Mouse (Mus musculus): ENCODE measurements around the gene Tnfsf10.

Tnfsf10 gene

GRCm38 (mm10) chr3:27371276-27371621 is 54.4 kb downstream of the Tnfsf10 start, which contains the start of gene Ghsr:
Ghsr (plus strand) TSS chr3:27371351.
- DNase-seq (ENCODE audit: low read depth, low spot score), result no peak

GRCm38 (mm10) chr3:27371725-27372650 is 55.2 kb downstream of the Tnfsf10 start:
- DNase-seq (ENCODE audit: low read depth, low spot score), result no peak

- no peak for DNase-seq (ENCODE audit: low read depth, low spot score)
Observed at GRCm38 (mm10) chr3:27374396-27374795, 57.6 kb downstream of the Tnfsf10 start.

GRCm38 (mm10) chr3:27377935-27378334 is 61.1 kb downstream of the Tnfsf10 start:
- no peak for DNase-seq (ENCODE audit: low read depth, low spot score)

GRCm38 (mm10) chr3:27384836-27385235 is 68.0 kb downstream of the Tnfsf10 start:
- DNase-seq (ENCODE audit: low read depth, low spot score), result no peak

GRCm38 (mm10) chr3:27389923-27390322 is 73.1 kb downstream of the Tnfsf10 start:
- DNase-seq (ENCODE audit: low read depth, low spot score), result no peak
